Mouse (Mus musculus): ENCODE results near the gene Tmigd1.

DNA sequence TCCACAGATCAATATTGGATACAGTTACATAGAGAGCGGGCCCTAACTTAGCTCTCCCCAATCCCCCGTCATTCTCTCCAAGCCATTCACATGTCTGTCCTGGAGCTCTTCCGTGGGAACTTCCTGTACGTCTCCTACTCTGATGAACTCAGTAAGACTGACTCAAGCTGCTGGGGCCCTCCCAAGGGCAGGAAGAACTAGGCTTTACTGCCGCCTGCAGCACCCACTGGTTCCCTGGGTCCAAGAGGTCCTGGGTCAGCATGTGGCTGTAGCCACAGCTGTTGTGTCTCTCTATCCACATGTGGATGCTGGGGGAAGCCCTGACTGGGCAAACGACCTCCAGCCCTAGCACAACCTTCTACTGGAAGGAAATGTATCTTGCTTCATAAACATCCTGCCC is 27.2 kb upstream of the Tmigd1 start:
- no peak for TF ChIP-seq EP300 (IDR thresholded peaks at IDR 0.05; ENCODE audit: low read length)
- no peak for TF ChIP-seq TBP (conservative IDR thresholded peaks at IDR 0.05; ENCODE audit: low read depth, low read length)
- TF ChIP-seq CTCF (conservative IDR thresholded peaks at IDR 0.05 in 1 of 2, IDR thresholded peaks at IDR 0.05 in 1 of 2; ENCODE audit: low read depth in 2 of 2, low read length in 2 of 2), result no peak
- TF ChIP-seq POLR2A (IDR thresholded peaks at IDR 0.05; ENCODE audit: low read depth, low read length), result no peak
- no peak for TF ChIP-seq MEF2A (IDR thresholded peaks at IDR 0.05; ENCODE audit: borderline replicate concordance, low read depth, low read length)
- TF ChIP-seq SIN3A (IDR thresholded peaks at IDR 0.05; ENCODE audit: low read length), result no peak
- no peak for TF ChIP-seq HCFC1 (IDR thresholded peaks at IDR 0.05; ENCODE audit: low read depth, low read length)
- TF ChIP-seq NELFE (IDR thresholded peaks at IDR 0.05; ENCODE audit: low read depth, low read length), result no peak
- no peak for TF ChIP-seq ZMIZ1 (IDR thresholded peaks at IDR 0.05; ENCODE audit: low read depth, low read length)
- TF ChIP-seq CHD2 (IDR thresholded peaks at IDR 0.05; ENCODE audit: low read length), result no peak
- no peak for TF ChIP-seq BHLHE40 (IDR thresholded peaks at IDR 0.05; ENCODE audit: low read depth, low read length)
- no peak for TF ChIP-seq USF1 (IDR thresholded peaks at IDR 0.05; ENCODE audit: low read depth, low read length)
- no peak for TF ChIP-seq RCOR1 (conservative IDR thresholded peaks at IDR 0.05; ENCODE audit: low read depth, low read length)
- TF ChIP-seq MAX (IDR thresholded peaks at IDR 0.05; ENCODE audit: low read length), result no peak

Measured in CH12.LX (cell line).